Mouse (Mus musculus) CH12.LX (cell line): ENCODE measurements around the gene Kcnk16. TPM values are rescaled to one million over a fixed set of nuclear protein-coding genes. Genes with fewer than 3 reads are reported as not detected.

ENCODE experiments used
- DNase-seq: peaks from one replicate; pipeline ENCODE4 v3.0.0-alpha.2; 2013; ENCODE audit errors: extremely low read depth
- H3K27ac ChIP-seq: 2 replicates; pipeline ENCODE4 v1.5.1; 2012; ENCODE audit warnings: low read depth, mild to moderate bottlenecking, control low read depth, moderate library complexity; ENCODE audit not compliant: insufficient read depth
- H3K27me3 ChIP-seq: replicated peaks from 2 replicates; pipeline ENCODE3; 2012; ENCODE audit warnings: inconsistent platforms
- H3K36me3 ChIP-seq, 2 experiments: replicated peaks in 1 of 2; 2 replicates each; pipeline versions ENCODE3 to v1.6.1; 2012; ENCODE audit warnings: inconsistent platforms in 1 of 2, low read length in 1 of 2, mild to moderate bottlenecking in 1 of 2, mixed read lengths in 1 of 2, moderate library complexity in 1 of 2; ENCODE audit not compliant: control insufficient read depth in 1 of 2, insufficient read depth in 1 of 2
- H3K4me1 ChIP-seq, 2 experiments: 2 replicates each; pipeline ENCODE4 v1.6.1; 2012; ENCODE audit warnings: inconsistent platforms in 1 of 2, moderate library complexity in 1 of 2; ENCODE audit not compliant: insufficient read depth in 2 of 2, control insufficient read depth in 1 of 2
- H3K4me2 ChIP-seq: 2 replicates; pipeline ENCODE4 v1.6.1; 2012; ENCODE audit warnings: low read depth, mild to moderate bottlenecking, control low read depth; ENCODE audit not compliant: poor library complexity, insufficient read depth, severe bottlenecking
- H3K4me3 ChIP-seq, 3 experiments: fragments of 150-350 bp in 1 of 3; sonication (generic) in 1 of 3; replicated peaks in 1 of 3; 2 replicates each; pipeline versions ENCODE3 to v1.5.1; 2011 to 2012; ENCODE audit warnings: low read depth in 2 of 3, low read length in 2 of 3, mild to moderate bottlenecking in 2 of 3, moderate library complexity in 2 of 3, control low read depth in 1 of 3, improper control_type of control experiment in 1 of 3, inconsistent platforms in 1 of 3, mixed read lengths in 1 of 3; ENCODE audit not compliant: poor library complexity in 1 of 3
- H3K79me2 ChIP-seq: replicated peaks from 2 replicates; pipeline ENCODE4 v1.6.1; 2012; ENCODE audit warnings: mild to moderate bottlenecking, moderate library complexity; ENCODE audit not compliant: control insufficient read depth, poor library complexity, insufficient read depth, severe bottlenecking; ENCODE audit errors: extremely low read depth
- H3K9ac ChIP-seq: 2 replicates; pipeline ENCODE4 v1.6.1; 2012; ENCODE audit warnings: low read depth, mild to moderate bottlenecking, control low read depth, moderate library complexity; ENCODE audit not compliant: insufficient read depth
- H3K9me3 ChIP-seq: replicated peaks from 2 replicates; pipeline ENCODE3; 2012; ENCODE audit warnings: low read length, inconsistent platforms, mixed read lengths
- BHLHE40 ChIP-seq: IDR thresholded peaks from 2 replicates; pipeline ENCODE4 v1.6.1; 2011; ENCODE audit warnings: mild to moderate bottlenecking, low read depth, low read length, improper control_type of control experiment
- CHD1 ChIP-seq: IDR thresholded peaks from 2 replicates; pipeline ENCODE4 v1.6.1; 2012; ENCODE audit warnings: low read depth, low read length, improper control_type of control experiment, inconsistent platforms
- CTCF ChIP-seq, 2 experiments: IDR thresholded peaks in 1 of 2; conservative IDR thresholded peaks in 1 of 2; 2 replicates each; pipeline ENCODE4 v1.5.1; 2011 to 2012; ENCODE audit warnings: low read depth in 2 of 2, low read length in 2 of 2, improper control_type of control experiment in 1 of 2, inconsistent platforms in 1 of 2, mild to moderate bottlenecking in 1 of 2, moderate library complexity in 1 of 2
- E2F4 ChIP-seq: IDR thresholded peaks from 2 replicates; pipeline ENCODE4 v1.6.1; 2011; ENCODE audit warnings: low read depth, low read length, improper control_type of control experiment; ENCODE audit not compliant: insufficient replicate concordance
- EP300 ChIP-seq: IDR thresholded peaks from 2 replicates; pipeline ENCODE4 v1.6.1; 2011; ENCODE audit warnings: low read length, improper control_type of control experiment
- JUN ChIP-seq: IDR thresholded peaks from 2 replicates; pipeline ENCODE4 v1.6.1; 2011; ENCODE audit warnings: low read depth, mild to moderate bottlenecking, low read length, improper control_type of control experiment, moderate library complexity; ENCODE audit not compliant: insufficient read depth
- MAFK ChIP-seq: IDR thresholded peaks from 2 replicates; pipeline ENCODE4 v1.6.1; 2011; ENCODE audit warnings: low read length, improper control_type of control experiment; ENCODE audit not compliant: insufficient replicate concordance
- MYC ChIP-seq: IDR thresholded peaks from 2 replicates; pipeline ENCODE4 v1.6.1; 2011; ENCODE audit warnings: low read depth, mild to moderate bottlenecking, improper control_type of control experiment, low read length
- NRF1 ChIP-seq: IDR thresholded peaks from 2 replicates; pipeline ENCODE4 v1.6.1; 2014; ENCODE audit warnings: low read depth, mild to moderate bottlenecking, inconsistent platforms, low read length, improper control_type of control experiment, moderate library complexity
- RAD21 ChIP-seq: IDR thresholded peaks from 2 replicates; pipeline ENCODE4 v1.6.1; 2011; ENCODE audit warnings: low read depth, mild to moderate bottlenecking, low read length, improper control_type of control experiment, moderate library complexity
- RCOR1 ChIP-seq: conservative IDR thresholded peaks from 2 replicates; pipeline ENCODE4 v1.6.1; 2012; ENCODE audit warnings: low read depth, mild to moderate bottlenecking, inconsistent platforms, low read length, improper control_type of control experiment
- SMC3 ChIP-seq: IDR thresholded peaks from 2 replicates; pipeline ENCODE4 v1.6.1; 2011; ENCODE audit warnings: low read depth, low read length, improper control_type of control experiment
- TCF12 ChIP-seq: IDR thresholded peaks from 2 replicates; pipeline ENCODE4 v1.6.1; 2014; ENCODE audit warnings: low read depth, mild to moderate bottlenecking, inconsistent platforms, low read length, improper control_type of control experiment
- UBTF ChIP-seq: IDR thresholded peaks from 2 replicates; pipeline ENCODE4 v1.6.1; 2012; ENCODE audit warnings: low read depth, mild to moderate bottlenecking, inconsistent platforms, low read length, improper control_type of control experiment, moderate library complexity
- USF1 ChIP-seq: IDR thresholded peaks from 2 replicates; pipeline ENCODE4 v1.6.1; 2014; ENCODE audit warnings: low read depth, mild to moderate bottlenecking, inconsistent platforms, low read length, improper control_type of control experiment
- ZKSCAN1 ChIP-seq: IDR thresholded peaks from 2 replicates; pipeline ENCODE4 v1.6.1; 2012; ENCODE audit warnings: low read depth, inconsistent platforms, low read length, improper control_type of control experiment, borderline replicate concordance
- ZMIZ1 ChIP-seq: IDR thresholded peaks from 2 replicates; pipeline ENCODE4 v1.6.1; 2012; ENCODE audit warnings: low read depth, mild to moderate bottlenecking, inconsistent platforms, low read length, improper control_type of control experiment
- dilution Hi-C: fragments of 300-500 bp; cut with MboI; formaldehyde crosslinking; loops from 2 replicates; pipeline ENCODE4 v1.14.3; 2020; ENCODE audit warnings: low sequenced_read_pairs; ENCODE audit not compliant: extremely low pct_unique_long_range_greater_than_20kb, extremely low pct_ligation_motif_present
- in situ Hi-C: fragments of 300-500 bp; cut with MboI; formaldehyde crosslinking; loops from 3 replicates; pipeline ENCODE4 v1.14.3; 2019; ENCODE audit warnings: low sequenced_read_pairs, low pct_ligation_motif_present, low pct_unique_long_range_greater_than_20kb, mixed read lengths
- polyA plus RNA-seq: library from polyadenylated mRNA; unstranded; fragments of >175 nt; gene quantifications from 2 replicates; pipeline ENCODE4 v1.2.1, GENCODE M21; 2012; ENCODE audit warnings: low read depth; ENCODE audit not compliant: insufficient read length
- total RNA-seq, 2 experiments: library from RNA; depleted of rRNA; stranded (reverse); fragments of 300-350 nt in 1 of 2; fragments of >200 nt in 1 of 2; gene quantifications; 2 replicates each; pipeline ENCODE4 v1.2.3; 2012 to 2014

The Kcnk16 gene
- total and polyA plus RNA-seq, 3 experiments: not detected

DNA sequence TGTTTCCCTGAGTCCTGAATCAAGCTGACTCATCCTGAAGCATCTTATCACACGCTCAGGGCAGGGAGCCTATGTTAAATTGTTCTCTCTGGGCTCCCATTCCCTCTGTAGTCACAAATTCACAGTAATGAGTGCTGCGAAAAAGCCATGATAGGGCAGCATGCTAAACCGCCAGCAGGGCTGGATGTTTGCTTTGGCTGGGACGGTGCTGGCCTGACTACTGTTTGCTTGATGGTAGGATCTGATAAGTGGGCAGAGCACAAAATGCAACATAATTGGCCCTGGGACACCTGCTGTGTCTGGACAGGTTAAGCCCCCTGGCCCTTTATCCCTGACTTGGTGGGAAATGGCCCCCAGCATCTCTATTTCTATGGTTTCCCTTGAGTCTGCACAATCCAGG lies 22.4 kb upstream of the Kcnk16 start:
- Histone ChIP-seq H3K79me2 (no peaks in the 10 kb centered on the region), H3K4me2 (no peak overlapping the region), H3K9me3 (no peaks in the 10 kb centered on the region), H3K27me3 (no peaks in the 10 kb centered on the region), H3K9ac (no peak overlapping the region), H3K4me3 (no peak overlapping the region), H3K27ac (no peak overlapping the region), H3K4me1 (peaks cover 4 to 11% of the 10 kb centered on the region in 2 experiments), H3K36me3 (peaks cover 0 to 2% of the 10 kb centered on the region in 2 experiments)
- in situ Hi-C loops (no loop called here), dilution Hi-C loops (no loop called here)
- DNase-seq: no peak
- TF ChIP-seq RAD21 (no peak), SMC3 (no peak), NRF1 (no peak), MYC (no peak), JUN (no peak), UBTF (no peak), EP300 (no peak), CHD1 (no peak), TCF12 (no peak), E2F4 (no peak), BHLHE40 (no peak)
- TF ChIP-seq, all 38 proteins: peak for 0

- dilution Hi-C loops (no loop called here), in situ Hi-C loops (loop anchor here (25.0 kb wide), 1 partner anchor 431 kb away; no protein-coding TSS in a partner anchor)
- peaks cover 30% of the 10 kb centered on the region for H3K27me3 ChIP-seq
Observed at GRCm38 (mm10) chr14:20268421-20268820, 578 bp downstream of the Kcnk16 start.

DNA sequence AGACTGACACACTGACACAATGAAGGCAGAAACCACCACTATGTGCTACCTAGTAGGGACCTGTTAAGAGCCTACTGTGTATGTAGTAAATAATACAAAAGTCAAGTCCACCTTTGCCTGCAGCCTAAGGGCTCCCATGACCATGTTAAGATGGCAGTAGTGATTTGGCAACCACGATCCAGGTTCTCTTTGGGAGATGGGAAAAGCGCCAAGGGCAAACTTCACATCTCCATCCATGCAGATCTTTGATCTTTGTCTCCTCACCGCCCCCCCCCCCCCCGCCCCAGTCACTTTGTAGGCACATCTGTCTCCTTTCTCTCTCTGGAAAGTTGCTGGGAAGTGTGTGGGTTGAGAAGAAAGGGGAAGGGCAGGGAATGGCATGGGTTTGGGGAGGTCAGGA lies 6.7 kb downstream of the Kcnk16 start:
- Histone ChIP-seq H3K9ac (no peak overlapping the region), H3K36me3 (no peaks in the 10 kb centered on the region), H3K4me1 (no peaks in the 10 kb centered on the region), H3K4me2 (no peak overlapping the region), H3K27me3 (peaks cover 72% of the 10 kb centered on the region), H3K27ac (no peak overlapping the region), H3K9me3 (no peaks in the 10 kb centered on the region), H3K4me3 (no peak overlapping the region), H3K79me2 (no peaks in the 10 kb centered on the region)
- in situ Hi-C loops (loop anchor here (25.0 kb wide), 1 partner anchor 425 kb away; no protein-coding TSS in a partner anchor), dilution Hi-C loops (no loop called here)
- TF ChIP-seq EP300 (no peak), MAFK (no peak)
- DNase-seq: no peak

More at GRCm38 (mm10) chr14:20268421-20268820, 578 bp downstream of the Kcnk16 start:
- Histone ChIP-seq H3K4me1 (no peaks in the 10 kb centered on the region), H3K79me2 (no peaks in the 10 kb centered on the region), H3K36me3 (no peaks in the 10 kb centered on the region), H3K9ac (no peak overlapping the region), H3K9me3 (peaks cover 2% of the 10 kb centered on the region), H3K4me2 (no peak overlapping the region), H3K27ac (no peak overlapping the region), H3K4me3 (no peak overlapping the region)
- no peak for TF ChIP-seq ZMIZ1
- TF ChIP-seq RCOR1: no peak
- TF ChIP-seq CTCF (conservative IDR thresholded peaks at IDR 0.05 in 1 of 2, IDR thresholded peaks at IDR 0.05 in 1 of 2; ENCODE audit: low read depth in 2 of 2, low read length in 2 of 2): no peak
- no peak for TF ChIP-seq USF1
- no peak for TF ChIP-seq BHLHE40
- no peak for TF ChIP-seq ZKSCAN1
- no peak for DNase-seq
